Mouse (Mus musculus) G1E-ER4 (cell line): ENCODE data around the gene Adgra3. TPM values are rescaled to one million over a fixed set of nuclear protein-coding genes. Genes with fewer than 3 reads are reported as not detected.

Experiments used
- GATA1 ChIP-seq: IDR thresholded peaks from one replicate; pipeline ENCODE4 v1.8.0; 2012; ENCODE audit warnings: low read length, inconsistent platforms
- polyA plus RNA-seq: library from polyadenylated mRNA; stranded (reverse); fragments of >175 nt; gene quantifications from 2 replicates; pipeline ENCODE4 v1.2.3, GENCODE M21; 2012

The Adgra3 gene
- polyA plus RNA-seq, 1 experiment: not detected

DNA sequence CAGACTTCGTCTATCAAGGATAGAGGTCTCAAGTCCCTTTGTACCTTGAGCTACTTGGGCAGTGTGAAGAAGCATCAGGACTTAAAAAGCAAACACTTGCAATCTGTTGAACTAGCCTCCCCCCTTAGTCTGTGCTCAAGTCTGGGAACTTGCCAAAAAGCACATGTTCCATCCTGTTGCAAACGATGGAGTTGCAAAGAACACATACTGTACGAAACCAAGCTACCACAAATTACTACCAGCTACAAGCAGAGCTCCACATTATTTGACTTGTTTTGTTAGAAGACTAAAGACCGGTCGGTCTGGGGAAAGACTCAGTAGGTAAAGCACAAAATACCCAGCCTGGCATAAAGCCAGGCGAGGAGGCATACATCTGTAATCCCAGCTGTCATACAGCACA, 19.3 kb downstream of the Adgra3 start:
- TF ChIP-seq GATA1: no peak

DNA sequence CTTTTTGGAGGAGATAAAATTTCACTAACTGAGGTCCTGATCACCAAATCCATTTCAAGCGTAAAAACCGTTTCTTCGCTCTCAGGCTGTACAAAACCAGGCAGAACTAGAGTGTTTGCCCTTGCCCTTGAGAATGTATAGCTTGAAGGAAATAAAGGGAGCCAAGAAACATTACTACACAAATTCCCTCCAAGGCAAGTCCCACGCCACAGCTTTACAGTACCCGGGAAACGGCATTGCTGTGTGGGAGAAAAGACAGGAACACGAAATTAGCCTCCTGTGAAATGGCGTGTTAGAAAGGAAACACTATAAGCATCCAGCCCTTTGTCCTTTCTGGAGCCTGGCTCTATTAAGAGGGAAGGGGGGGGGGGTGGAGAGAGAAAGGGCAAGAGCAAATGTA, 21.1 kb downstream of the Adgra3 start:
- no peak for TF ChIP-seq GATA1

DNA sequence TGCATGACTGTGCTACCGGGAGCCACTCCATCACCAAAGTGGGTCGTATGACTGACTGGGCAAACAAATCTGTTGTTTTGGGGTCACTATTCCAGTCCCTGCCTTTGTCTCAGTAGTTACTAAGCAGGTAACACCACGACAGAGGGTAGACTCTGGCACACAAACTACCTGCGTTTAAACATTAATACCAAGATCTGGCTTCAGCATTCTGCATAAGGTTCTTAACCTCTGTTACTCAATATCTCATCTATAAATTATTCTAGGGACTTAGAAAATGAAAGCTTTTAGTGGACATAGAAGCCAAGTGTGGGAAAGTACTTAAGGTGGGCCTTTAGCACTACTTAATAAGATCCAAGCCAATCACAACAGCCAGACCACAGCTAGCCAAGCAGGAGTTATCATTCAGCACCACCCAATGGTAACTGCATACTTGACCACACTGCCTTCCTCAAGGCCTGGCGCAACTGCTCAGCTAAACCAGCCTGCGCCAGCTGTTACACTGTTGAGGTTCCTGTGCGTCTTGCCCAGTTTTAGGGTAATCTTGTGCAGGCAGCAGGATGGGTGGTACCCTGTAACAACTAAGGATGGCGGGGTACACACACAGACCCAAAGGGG, 23.8 kb downstream of the Adgra3 start:
- no peak for TF ChIP-seq GATA1

DNA sequence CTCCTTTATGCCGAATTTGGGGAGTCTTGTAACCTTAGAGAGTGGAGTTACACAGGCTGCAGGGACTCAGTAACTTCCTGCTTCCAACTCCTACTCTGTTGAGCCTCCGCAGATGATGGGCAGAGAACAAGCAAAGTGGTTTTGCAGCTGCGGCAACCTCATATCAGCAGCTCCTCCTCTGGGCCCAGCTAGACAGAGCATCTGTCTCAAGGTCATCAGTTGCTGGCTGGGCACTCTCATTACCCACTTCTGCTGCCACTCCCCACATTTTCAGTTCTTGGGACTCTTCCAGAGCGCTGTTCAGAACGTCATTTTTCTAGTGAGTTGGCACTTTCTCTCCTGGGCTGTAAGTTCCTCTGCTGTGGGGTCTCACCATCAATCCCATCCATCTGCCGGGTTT, 24.6 kb downstream of the Adgra3 start:
- TF ChIP-seq GATA1: no peak

- TF ChIP-seq GATA1: no peak
These were observed 25.1 kb downstream of the Adgra3 start for GRCm38 (mm10) chr5:50033660-50034059.

DNA sequence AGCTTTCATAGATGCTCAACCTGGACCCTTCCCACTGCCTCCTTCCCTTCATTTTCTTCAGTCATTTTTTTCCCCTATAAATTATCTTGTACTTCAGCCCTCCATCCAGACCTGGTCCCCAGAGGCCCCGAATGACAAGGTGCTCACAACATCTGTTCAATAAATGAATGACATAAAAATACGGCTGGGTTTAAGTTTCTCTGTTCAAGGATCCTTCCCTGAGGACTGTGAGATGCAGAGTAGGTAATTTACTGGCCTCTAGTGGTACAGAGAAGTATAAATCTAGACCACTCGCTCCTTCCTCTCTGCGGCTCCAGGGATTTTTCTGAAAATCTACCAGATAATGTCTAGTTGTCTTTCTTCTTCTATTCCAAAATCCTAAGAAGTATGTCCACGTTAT, 26.5 kb downstream of the Adgra3 start:
- no peak for TF ChIP-seq GATA1

DNA sequence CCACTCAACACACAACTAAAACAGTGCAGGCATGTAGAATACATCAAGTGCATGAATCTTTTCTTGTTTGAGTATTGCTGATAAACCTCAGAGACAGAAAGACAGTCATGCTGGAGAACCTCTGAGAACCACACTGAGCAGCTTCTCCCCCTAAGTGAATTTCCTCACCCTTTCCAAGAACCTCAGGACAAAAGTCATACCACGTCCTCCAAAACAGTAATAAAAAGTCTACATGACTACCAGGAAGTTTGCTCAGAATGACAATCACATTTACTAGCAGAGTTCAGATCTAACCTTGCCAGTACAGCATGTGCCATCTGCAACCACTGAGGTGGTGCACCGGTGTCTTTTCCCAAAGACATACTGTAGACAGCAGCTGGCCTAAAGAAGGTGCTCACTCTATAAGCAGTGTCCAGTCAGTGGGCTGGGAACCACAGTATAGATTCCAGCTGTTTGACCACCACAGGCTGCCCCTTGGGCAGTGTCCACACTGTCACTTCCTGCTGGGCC, 27.0 kb downstream of the Adgra3 start:
- TF ChIP-seq GATA1: no peak

DNA sequence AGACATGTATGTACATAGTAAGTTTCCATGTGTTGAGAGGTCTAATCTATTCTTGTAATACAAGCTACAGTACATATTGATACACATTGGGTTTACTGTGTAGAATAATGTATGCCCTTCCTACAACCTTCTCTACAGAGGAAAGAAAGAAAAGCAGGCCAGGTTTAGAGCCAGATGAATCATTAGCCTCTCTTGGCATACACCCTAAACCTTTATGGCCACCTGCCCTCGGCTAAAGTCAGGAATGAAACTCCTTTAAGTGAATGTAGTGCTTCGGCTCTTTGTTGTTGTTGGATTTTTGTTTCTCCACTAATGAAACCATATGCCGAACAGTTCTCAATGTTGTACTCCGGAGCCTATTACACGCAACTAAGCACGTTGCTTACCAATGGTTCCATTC, 27.5 kb downstream of the Adgra3 start:
- no peak for TF ChIP-seq GATA1

- TF ChIP-seq GATA1: no peak
These were observed 29.1 kb downstream of the Adgra3 start for GRCm38 (mm10) chr5:50029662-50030061.

GRCm38 (mm10) chr5:50027561-50027960, 31.2 kb downstream of the Adgra3 start:
- TF ChIP-seq GATA1: no peak

DNA sequence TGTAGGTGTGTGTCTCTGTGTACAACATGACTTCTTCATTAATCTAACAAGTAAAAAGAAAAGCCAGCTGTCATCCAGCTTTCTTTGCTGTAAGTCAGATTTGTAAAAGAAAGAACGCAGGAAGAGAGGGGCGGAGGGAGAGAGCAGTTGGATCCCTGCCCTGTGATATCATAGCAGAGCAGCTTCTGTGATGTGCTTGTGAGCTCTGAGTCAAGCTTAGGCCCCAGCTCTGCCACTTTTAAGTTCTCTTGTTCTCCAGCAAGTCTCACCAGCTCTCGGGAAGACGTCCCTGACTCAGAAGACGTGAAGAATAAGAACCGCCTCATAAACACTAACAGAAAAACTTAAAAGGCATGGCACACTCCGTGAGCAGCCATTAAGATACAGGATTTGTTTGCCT, 31.8 kb downstream of the Adgra3 start:
- TF ChIP-seq GATA1: no peak

GRCm38 (mm10) chr5:50026148-50026547, 32.7 kb downstream of the Adgra3 start:
- no peak for TF ChIP-seq GATA1

DNA sequence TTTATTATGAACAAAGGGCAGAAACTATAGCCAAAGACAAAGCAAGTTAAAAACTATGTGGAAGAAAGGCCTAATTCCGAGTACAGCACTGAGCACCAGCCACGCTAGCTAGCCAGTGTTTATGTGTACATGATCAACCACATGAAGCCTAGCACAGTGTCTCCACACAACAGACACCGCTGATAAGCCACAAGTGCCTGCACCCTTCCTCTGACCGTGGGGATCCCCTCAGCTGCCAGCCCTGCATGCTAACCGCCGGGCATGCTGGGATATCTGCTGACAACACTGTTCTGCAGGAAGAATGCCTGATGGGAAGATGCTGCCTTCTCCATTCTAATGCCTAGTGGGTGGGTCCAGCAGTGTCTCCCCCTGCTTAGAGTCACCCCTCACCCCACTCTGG, 34.7 kb downstream of the Adgra3 start:
- TF ChIP-seq GATA1: no peak

- no peak for TF ChIP-seq GATA1
These were observed 42.7 kb downstream of the Adgra3 start for GRCm38 (mm10) chr5:50015987-50016587.

GRCm38 (mm10) chr5:50015147-50015697, 43.6 kb downstream of the Adgra3 start:
- peak; percentile 48 for TF ChIP-seq GATA1

GRCm38 (mm10) chr5:50014658-50015057, 44.1 kb downstream of the Adgra3 start:
- TF ChIP-seq GATA1: no peak

DNA sequence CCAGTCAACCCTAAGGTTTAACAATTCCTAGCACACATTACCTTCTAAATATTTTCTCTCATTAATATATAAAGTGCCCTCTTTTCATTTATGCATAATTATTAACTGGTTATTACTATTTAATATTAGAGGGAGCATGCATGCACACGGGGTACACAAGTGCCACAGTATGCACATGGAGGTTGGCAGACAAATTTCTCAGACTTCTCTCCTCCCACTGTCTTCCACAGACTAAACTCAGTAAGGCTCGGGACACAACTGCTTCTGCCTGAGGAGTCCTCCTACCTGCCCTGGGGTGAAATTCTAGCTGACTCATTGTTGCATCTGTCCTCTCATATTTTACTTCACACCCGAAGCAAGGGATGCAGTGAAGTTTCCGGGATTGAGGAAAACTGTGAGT, 44.8 kb downstream of the Adgra3 start:
- TF ChIP-seq GATA1: no peak
